31 mouse cellular contexts compared by ENCODE assay signal in genomic region chr8:56929076-56929475, GRCm38 (mm10).
DNase-seq lines count a peak whose midpoint lies in the region; ATAC-seq lines count a peak whose summit lies in the region.
"Had no signal": no experiment of that assay in that cellular context is flagged by ENCODE, and none has a peak within 500 bp of the region (broad histone marks: within the 10 kb centered on the region; RNA-seq: fewer than 3 reads in every experiment).

No protein-coding gene starts in this region.

- no peak overlapping the region for H3K27ac ChIP-seq in forebrain, embryonic 14.5 days (ENCODE audit: low read depth, low read length)
- H3K27ac ChIP-seq in forebrain, embryonic 10.5 days: no peak overlapping the region
- H3K27ac ChIP-seq in midbrain, embryonic 14.5 days (replicated peaks; ENCODE audit: low read depth, low read length): no peak overlapping the region
- no peak overlapping the region for H3K27ac ChIP-seq in midbrain, embryonic 13.5 days
- H3K27ac ChIP-seq: embryonic facial prominence, embryonic 13.5 days; forebrain, embryonic 13.5 days; gastrocnemius, adult 2 months; heart, embryonic 15.5 days; hindbrain, embryonic 10.5 days; hindbrain, embryonic 14.5 days had no signal

- ATAC-seq in forebrain, embryonic 14.5 days: no peak
- ATAC-seq in midbrain, embryonic 14.5 days (ENCODE audit: low FRiP score, low TSS enrichment): no peak
- ATAC-seq in midbrain, embryonic 13.5 days: no peak
- ATAC-seq: forebrain, embryonic 13.5 days; forebrain, postnatal 0 days had no signal

- no peaks in the 10 kb centered on the region for H3K4me1 ChIP-seq in forebrain, embryonic 14.5 days (ENCODE audit: control insufficient read depth, insufficient read depth, low read length)
- H3K4me1 ChIP-seq in forebrain, embryonic 10.5 days: 0 out of 2 replicates have a peak, but pooled peaks cover 2% of the 10 kb centered on the region
- H3K4me1 ChIP-seq in midbrain, embryonic 14.5 days (ENCODE audit: control insufficient read depth, insufficient read depth, low read length): no peaks in the 10 kb centered on the region
- H3K4me1 ChIP-seq in midbrain, embryonic 13.5 days (replicated peaks): 0 out of 2 replicates have a peak, but pooled peaks cover 3% of the 10 kb centered on the region
- H3K4me1 ChIP-seq: embryonic facial prominence, embryonic 13.5 days; forebrain, embryonic 13.5 days; hindbrain, embryonic 10.5 days had no signal

- WGBS in forebrain, embryonic 14.5 days: 32% methylated on average over 6 of the region's 6 CpGs
- 67% methylated on average over 6 of the region's 6 CpGs for WGBS in forebrain, embryonic 10.5 days
- 53% methylated on average over 6 of the region's 6 CpGs for WGBS in midbrain, embryonic 14.5 days
- WGBS in midbrain, embryonic 13.5 days: 60% methylated on average over 6 of the region's 6 CpGs

- H3K36me3 ChIP-seq in forebrain, embryonic 14.5 days (ENCODE audit: control insufficient read depth, insufficient read depth, low read length): no peaks in the 10 kb centered on the region
- no peaks in the 10 kb centered on the region for H3K36me3 ChIP-seq in forebrain, embryonic 10.5 days (replicated peaks)
- no peaks in the 10 kb centered on the region for H3K36me3 ChIP-seq in midbrain, embryonic 14.5 days (ENCODE audit: control insufficient read depth, insufficient read depth, low read length)
- no peaks in the 10 kb centered on the region for H3K36me3 ChIP-seq in midbrain, embryonic 13.5 days
- H3K36me3 ChIP-seq: embryonic facial prominence, embryonic 13.5 days; G1E; heart, embryonic 12.5 days; heart, embryonic 15.5 days; hindbrain, embryonic 10.5 days had no signal

- no peaks in the 10 kb centered on the region for H3K9me3 ChIP-seq in forebrain, embryonic 14.5 days (replicated peaks; ENCODE audit: control insufficient read depth, low read length)
- H3K9me3 ChIP-seq in forebrain, embryonic 10.5 days: no peaks in the 10 kb centered on the region
- no peaks in the 10 kb centered on the region for H3K9me3 ChIP-seq in midbrain, embryonic 14.5 days (ENCODE audit: control insufficient read depth, low read length)
- H3K9me3 ChIP-seq in midbrain, embryonic 13.5 days: no peaks in the 10 kb centered on the region
- H3K9me3 ChIP-seq: embryonic facial prominence, embryonic 13.5 days; forebrain, embryonic 13.5 days; G1E; heart, embryonic 12.5 days; heart, embryonic 15.5 days; hindbrain, embryonic 10.5 days had no signal

- no peak overlapping the region for H3K4me2 ChIP-seq in forebrain, embryonic 14.5 days (ENCODE audit: low read length)
- no peak overlapping the region for H3K4me2 ChIP-seq in midbrain, embryonic 14.5 days (ENCODE audit: low read length)
- no peak overlapping the region for H3K4me2 ChIP-seq in midbrain, embryonic 13.5 days (replicated peaks)
- H3K4me2 ChIP-seq: embryonic facial prominence, embryonic 13.5 days; forebrain, embryonic 13.5 days; heart, embryonic 12.5 days; heart, embryonic 15.5 days; hindbrain, embryonic 14.5 days had no signal

- H3K4me3 ChIP-seq in forebrain, embryonic 14.5 days (ENCODE audit: low read depth, low read length): no peak overlapping the region
- H3K4me3 ChIP-seq in forebrain, embryonic 10.5 days: no peak overlapping the region
- H3K4me3 ChIP-seq in midbrain, embryonic 14.5 days (replicated peaks; ENCODE audit: low read depth, low read length): no peak overlapping the region
- no peak overlapping the region for H3K4me3 ChIP-seq in midbrain, embryonic 13.5 days (replicated peaks)
- H3K4me3 ChIP-seq: embryonic facial prominence, embryonic 13.5 days; forebrain, embryonic 13.5 days; gastrocnemius, adult 2 months; heart, embryonic 12.5 days; heart, embryonic 15.5 days; hindbrain, embryonic 10.5 days had no signal

- H3K27me3 ChIP-seq in forebrain, embryonic 14.5 days (replicated peaks; ENCODE audit: control insufficient read depth, insufficient read depth, low read length): no peaks in the 10 kb centered on the region
- H3K27me3 ChIP-seq in forebrain, embryonic 10.5 days (ENCODE audit: poor library complexity, severe bottlenecking): no peaks in the 10 kb centered on the region
- no peaks in the 10 kb centered on the region for H3K27me3 ChIP-seq in midbrain, embryonic 14.5 days (ENCODE audit: control insufficient read depth, insufficient read depth, low read length)
- H3K27me3 ChIP-seq in midbrain, embryonic 13.5 days: no peaks in the 10 kb centered on the region
- H3K27me3 ChIP-seq: CH12.LX; embryonic facial prominence, embryonic 13.5 days; forebrain, embryonic 13.5 days; heart, embryonic 12.5 days; heart, embryonic 15.5 days had no signal

- DNase-seq in embryo, embryonic 10 days (ENCODE audit: low spot score): peak; percentile 5
- DNase-seq in embryo, embryonic 10.5 days (ENCODE audit: low spot score): no peak
- DNase-seq in forebrain, embryonic 14.5 days (ENCODE audit: low spot score): peak; percentile 4
- DNase-seq in forebrain, embryonic 10.5 days (ENCODE audit: extremely low spot score, low spot score): no peak
- DNase-seq in midbrain, embryonic 14.5 days: peak; percentile 3
- peak; percentile 71 for DNase-seq in retina, postnatal 1 day
- DNase-seq in heart, adult 8-10 months (ENCODE audit: low spot score): no peak
- DNase-seq: adrenal gland, adult 8-10 months; adrenal gland, postnatal 25 days; B cell, adult 2 months; cerebellum, adult 11 months; cerebellum, adult 2 months; cerebellum, adult 9-11 months; cerebellum, postnatal 36 days; forebrain, postnatal 0 days; gastrocnemius, adult 2 months; gastrocnemius, postnatal 14 days; heart, adult 11 months; heart, postnatal 10 days; heart, postnatal 36 days; kidney, adult 18-20 months; kidney, adult 9 months had no signal

- no peak overlapping the region for H3K9ac ChIP-seq in forebrain, embryonic 14.5 days (ENCODE audit: low read length)
- H3K9ac ChIP-seq in midbrain, embryonic 14.5 days (replicated peaks; ENCODE audit: low read length): no peak overlapping the region
- H3K9ac ChIP-seq in midbrain, embryonic 13.5 days (replicated peaks): no peak overlapping the region
- H3K9ac ChIP-seq: embryonic facial prominence, embryonic 13.5 days; forebrain, embryonic 13.5 days; forebrain, postnatal 0 days; heart, embryonic 12.5 days; heart, embryonic 15.5 days; hindbrain, embryonic 14.5 days had no signal

Comparison
In these comparisons a context has a peak if more than half of its experiments do, and no peak if none do; other contexts are left out.
1. DNase-seq: peak in embryo, embryonic 10 days (single experiment), forebrain, embryonic 14.5 days (single experiment), midbrain, embryonic 14.5 days (single experiment) and retina, postnatal 1 day (single experiment); none in embryo, embryonic 10.5 days (single experiment), forebrain, embryonic 10.5 days (single experiment) and heart, adult 8-10 months (single experiment).